9 mouse cellular contexts compared by ENCODE assay signal in the genomic region with DNA sequence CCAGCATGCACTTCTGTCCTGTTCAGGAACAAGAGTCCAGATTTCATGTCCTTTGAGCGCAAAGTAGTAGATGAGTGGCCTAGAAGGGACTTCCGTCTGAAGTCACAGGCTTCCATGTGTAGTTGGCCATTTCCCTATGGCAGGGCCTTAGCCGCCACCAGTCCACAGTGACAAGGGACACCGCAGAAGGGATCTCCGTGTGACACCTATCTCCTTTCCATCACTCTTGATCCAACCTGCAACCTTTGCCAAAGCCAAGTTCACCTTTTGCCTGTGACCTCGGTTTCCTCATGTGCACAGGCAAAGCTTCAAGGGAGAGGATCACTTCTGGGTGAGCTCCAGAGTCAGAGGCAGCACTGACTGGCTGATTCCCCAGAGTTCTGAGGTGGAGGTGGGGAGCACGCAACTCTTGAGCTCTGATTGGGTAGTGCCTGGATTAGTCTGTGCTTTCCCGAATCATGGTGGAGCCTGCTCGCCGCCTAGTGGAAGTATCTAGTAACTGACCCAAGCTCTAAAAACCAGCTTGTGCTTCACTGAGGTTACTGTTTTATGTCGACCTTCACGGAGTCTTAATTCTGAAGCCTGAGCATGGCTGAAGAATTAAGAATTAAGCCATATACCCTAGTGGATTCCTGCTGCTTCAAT. TPM values are rescaled to one million over a fixed set of nuclear protein-coding genes. Genes with fewer than 3 reads are reported as not detected.
DNase-seq lines count a peak whose midpoint lies in the region; ATAC-seq lines count a peak whose summit lies in the region.
"Had no signal": no experiment of that assay in that cellular context is flagged by ENCODE, and none has a peak within 500 bp of the region (broad histone marks: within the 10 kb centered on the region; RNA-seq: fewer than 3 reads in every experiment).

No protein-coding gene starts in this region.

- H3K36me3 ChIP-seq in hindbrain, embryonic 13.5 days, result no peaks in the 10 kb centered on the region

- H3K4me3 ChIP-seq in hindbrain, embryonic 13.5 days, result no peak overlapping the region

- H3K9me3 ChIP-seq in hindbrain, embryonic 13.5 days, result no peaks in the 10 kb centered on the region

- H3K4me1 ChIP-seq in hindbrain, embryonic 13.5 days (replicated peaks), result peaks cover 2% of the 10 kb centered on the region; the same call in 1 of the 2 replicates

- no peaks in the 10 kb centered on the region for H3K27me3 ChIP-seq in hindbrain, embryonic 13.5 days

- WGBS in hindbrain, embryonic 13.5 days, result 38% methylated on average over 12 of the region's 12 CpGs

- peak; percentile 83 for ATAC-seq in hindbrain, embryonic 13.5 days (ENCODE audit: low FRiP score)
- ATAC-seq in inflammation-experienced regulatory T-cells, adult 6 months, result no peak

- no peak overlapping the region for H3K9ac ChIP-seq in hindbrain, embryonic 13.5 days

- peak; percentile 76 for DNase-seq in NIH3T3 (ENCODE audit: low read depth)
- DNase-seq in cerebellum, adult 18-20 months, result peak; percentile 60 to 63
- DNase-seq in forelimb bud, embryonic 11.5 days (ENCODE audit: low read depth, low spot score), result peak; percentile 73
- peak; percentile 69 to 73 for DNase-seq in layer of hippocampus, postnatal 10 days (ENCODE audit: low spot score in 2 of 2)
- DNase-seq in lung, postnatal 25 days (ENCODE audit: low spot score), result peak; percentile 74
- peak; percentile 59 for DNase-seq in right cerebral cortex, postnatal 14 days

- 0 out of 2 replicates have a peak overlapping the region, but pooled peaks have one; percentile 18 for H3K4me2 ChIP-seq in hindbrain, embryonic 13.5 days

- H3K27ac ChIP-seq in hindbrain, embryonic 13.5 days, result no peak overlapping the region
- H3K27ac ChIP-seq: macrophage had no signal

RNA-seq across cellular contexts. Expression of a gene that starts 27.3 kb away (rescaled TPM):
- polyA plus RNA-seq in hindbrain, embryonic 13.5 days (2015; fragmentation: Nextera tagmentation; extraction: Ambion mirVana), result 2.6 and 2.7 TPM in 2 replicates
- 1 to 10 TPM; 3.0 to 3.1 TPM for total RNA-seq in layer of hippocampus, postnatal 10 days (2021)
- not detected for polyA plus RNA-seq in inflammation-experienced regulatory T-cells, adult 6 months (2017; shearing (Covaris generic))
- polyA plus RNA-seq: macrophage had no signal

RNA-seq across cellular contexts. Expression of a gene that starts 45.9 kb away (rescaled TPM):
- 0.60 and 0.69 TPM in 2 replicates for polyA plus RNA-seq in hindbrain, embryonic 13.5 days (2015; fragmentation: Nextera tagmentation; extraction: Ambion mirVana)
- under 1 TPM; 0.53 to 0.54 TPM for total RNA-seq in layer of hippocampus, postnatal 10 days (2021)
- not detected for polyA plus RNA-seq in inflammation-experienced regulatory T-cells, adult 6 months (2017; shearing (Covaris generic))
- polyA plus RNA-seq: macrophage had no signal
